Mouse (Mus musculus): Measurements from ENCODE around the gene Asic3. TPM values are rescaled to one million over a fixed set of nuclear protein-coding genes. Genes with fewer than 3 reads are reported as not detected.

Gene Asic3
- polyA plus RNA-seq, 1 experiment = not detected

GRCm38 (mm10) chr5:24408651-24409050 lies 4.5 kb upstream of the Asic3 start:
- no peaks in the 10 kb centered on the region for H3K9me3 ChIP-seq (replicated peaks; ENCODE audit: control insufficient read depth, insufficient read depth, low read length, poor library complexity, severe bottlenecking)
- H3K27me3 ChIP-seq (ENCODE audit: control insufficient read depth, insufficient read depth, low read length, poor library complexity, severe bottlenecking) = no peaks in the 10 kb centered on the region
- no peak overlapping the region for H3K9ac ChIP-seq (ENCODE audit: low read depth, poor library complexity, severe bottlenecking)
- TF ChIP-seq CTCF (IDR thresholded peaks at IDR 0.05; ENCODE audit: low read depth, low read length) = no peak
- no peak overlapping the region for H3K4me3 ChIP-seq (ENCODE audit: low read depth, low read length)
- H3K36me3 ChIP-seq (ENCODE audit: control insufficient read depth, insufficient read depth, low read length, poor library complexity, severe bottlenecking) = no peaks in the 10 kb centered on the region
- no peak overlapping the region for H3K27ac ChIP-seq (ENCODE audit: insufficient read depth, low read length)
- H3K4me1 ChIP-seq (ENCODE audit: control insufficient read depth, insufficient read depth, low read length) = no peaks in the 10 kb centered on the region

GRCm38 (mm10) chr5:24409466-24409865 lies 3.7 kb upstream of the Asic3 start:
- Histone ChIP-seq H3K27ac (ENCODE audit: insufficient read depth, low read length) (no peak overlapping the region), H3K9ac (ENCODE audit: low read depth, poor library complexity, severe bottlenecking) (no peak overlapping the region), H3K4me1 (ENCODE audit: control insufficient read depth, insufficient read depth, low read length) (no peaks in the 10 kb centered on the region), H3K36me3 (ENCODE audit: control insufficient read depth, insufficient read depth, low read length, poor library complexity, severe bottlenecking) (no peaks in the 10 kb centered on the region), H3K27me3 (ENCODE audit: control insufficient read depth, insufficient read depth, low read length, poor library complexity, severe bottlenecking) (no peaks in the 10 kb centered on the region), H3K9me3 (replicated peaks; ENCODE audit: control insufficient read depth, insufficient read depth, low read length, poor library complexity, severe bottlenecking) (no peaks in the 10 kb centered on the region), H3K4me3 (ENCODE audit: low read depth, low read length) (no peak overlapping the region)
- TF ChIP-seq CTCF (IDR thresholded peaks at IDR 0.05; ENCODE audit: low read depth, low read length) (no peak), EP300 (IDR thresholded peaks at IDR 0.05; ENCODE audit: insufficient read depth, low read depth, low read length) (no peak), POLR2A (IDR thresholded peaks at IDR 0.05; ENCODE audit: insufficient read depth, low read length) (no peak)

- Histone ChIP-seq H3K36me3 (ENCODE audit: control insufficient read depth, insufficient read depth, low read length, poor library complexity, severe bottlenecking) (no peaks in the 10 kb centered on the region), H3K27ac (ENCODE audit: insufficient read depth, low read length) (no peak overlapping the region), H3K4me1 (ENCODE audit: control insufficient read depth, insufficient read depth, low read length) (peaks cover 3% of the 10 kb centered on the region), H3K4me3 (ENCODE audit: low read depth, low read length) (no peak overlapping the region), H3K9ac (ENCODE audit: low read depth, poor library complexity, severe bottlenecking) (no peak overlapping the region), H3K9me3 (replicated peaks; ENCODE audit: control insufficient read depth, insufficient read depth, low read length, poor library complexity, severe bottlenecking) (no peaks in the 10 kb centered on the region), H3K27me3 (ENCODE audit: control insufficient read depth, insufficient read depth, low read length, poor library complexity, severe bottlenecking) (no peaks in the 10 kb centered on the region)
- TF ChIP-seq EP300 (IDR thresholded peaks at IDR 0.05; ENCODE audit: insufficient read depth, low read depth, low read length) (no peak), CTCF (IDR thresholded peaks at IDR 0.05; ENCODE audit: low read depth, low read length) (no peak), POLR2A (IDR thresholded peaks at IDR 0.05; ENCODE audit: insufficient read depth, low read length) (no peak)
Observed at GRCm38 (mm10) chr5:24412063-24412462, 1.1 kb upstream of the Asic3 start.

- H3K36me3 ChIP-seq (ENCODE audit: control insufficient read depth, insufficient read depth, low read length, poor library complexity, severe bottlenecking) = no peaks in the 10 kb centered on the region
- no peak overlapping the region for H3K9ac ChIP-seq (ENCODE audit: low read depth, poor library complexity, severe bottlenecking)
- no peak overlapping the region for H3K27ac ChIP-seq (ENCODE audit: insufficient read depth, low read length)
- peak overlapping the region; percentile 38 for H3K4me3 ChIP-seq (ENCODE audit: low read depth, low read length)
- peaks cover 3% of the 10 kb centered on the region for H3K4me1 ChIP-seq (ENCODE audit: control insufficient read depth, insufficient read depth, low read length)
- no peaks in the 10 kb centered on the region for H3K9me3 ChIP-seq (replicated peaks; ENCODE audit: control insufficient read depth, insufficient read depth, low read length, poor library complexity, severe bottlenecking)
- H3K27me3 ChIP-seq (ENCODE audit: control insufficient read depth, insufficient read depth, low read length, poor library complexity, severe bottlenecking) = no peaks in the 10 kb centered on the region
- no peak for TF ChIP-seq CTCF (IDR thresholded peaks at IDR 0.05; ENCODE audit: low read depth, low read length)
- no peak for TF ChIP-seq POLR2A (IDR thresholded peaks at IDR 0.05; ENCODE audit: insufficient read depth, low read length)
- no peak for TF ChIP-seq EP300 (IDR thresholded peaks at IDR 0.05; ENCODE audit: insufficient read depth, low read depth, low read length)
Observed at GRCm38 (mm10) chr5:24413938-24414337, 746 bp downstream of the Asic3 start.

GRCm38 (mm10) chr5:24416222-24416736 lies 3.1 kb downstream of the Asic3 start:
- Histone ChIP-seq H3K9me3 (replicated peaks; ENCODE audit: control insufficient read depth, insufficient read depth, low read length, poor library complexity, severe bottlenecking) (no peaks in the 10 kb centered on the region), H3K27ac (ENCODE audit: insufficient read depth, low read length) (no peak overlapping the region), H3K27me3 (ENCODE audit: control insufficient read depth, insufficient read depth, low read length, poor library complexity, severe bottlenecking) (no peaks in the 10 kb centered on the region), H3K4me1 (ENCODE audit: control insufficient read depth, insufficient read depth, low read length) (peaks cover 3% of the 10 kb centered on the region), H3K4me3 (ENCODE audit: low read depth, low read length) (peak overlapping the region; percentile 40), H3K9ac (ENCODE audit: low read depth, poor library complexity, severe bottlenecking) (no peak overlapping the region), H3K36me3 (ENCODE audit: control insufficient read depth, insufficient read depth, low read length, poor library complexity, severe bottlenecking) (no peaks in the 10 kb centered on the region)
- TF ChIP-seq CTCF (IDR thresholded peaks at IDR 0.05; ENCODE audit: low read depth, low read length) (peak; percentile 56), EP300 (IDR thresholded peaks at IDR 0.05; ENCODE audit: insufficient read depth, low read depth, low read length) (no peak), POLR2A (IDR thresholded peaks at IDR 0.05; ENCODE audit: insufficient read depth, low read length) (no peak)

GRCm38 (mm10) chr5:24417587-24417986 lies 4.4 kb downstream of the Asic3 start:
- H3K36me3 ChIP-seq (ENCODE audit: control insufficient read depth, insufficient read depth, low read length, poor library complexity, severe bottlenecking) = no peaks in the 10 kb centered on the region
- H3K9me3 ChIP-seq (replicated peaks; ENCODE audit: control insufficient read depth, insufficient read depth, low read length, poor library complexity, severe bottlenecking) = no peaks in the 10 kb centered on the region
- H3K9ac ChIP-seq (ENCODE audit: low read depth, poor library complexity, severe bottlenecking) = no peak overlapping the region
- TF ChIP-seq CTCF (IDR thresholded peaks at IDR 0.05; ENCODE audit: low read depth, low read length) (no peak), EP300 (IDR thresholded peaks at IDR 0.05; ENCODE audit: insufficient read depth, low read depth, low read length) (no peak), POLR2A (IDR thresholded peaks at IDR 0.05; ENCODE audit: insufficient read depth, low read length) (no peak)
- H3K4me3 ChIP-seq (ENCODE audit: low read depth, low read length) = no peak overlapping the region
- H3K27me3 ChIP-seq (ENCODE audit: control insufficient read depth, insufficient read depth, low read length, poor library complexity, severe bottlenecking) = no peaks in the 10 kb centered on the region
- H3K27ac ChIP-seq (ENCODE audit: insufficient read depth, low read length) = no peak overlapping the region
- H3K4me1 ChIP-seq (ENCODE audit: control insufficient read depth, insufficient read depth, low read length) = peaks cover 3% of the 10 kb centered on the region
